Mouse (Mus musculus) CH12.LX (cell line): ENCODE data around the gene Stmn1.

Experiments used
- CTCF ChIP-seq, 2 experiments: IDR thresholded peaks in 1 of 2; conservative IDR thresholded peaks in 1 of 2; 2 replicates each; pipeline ENCODE4 v1.5.1; 2011 to 2012; ENCODE audit warnings: low read depth in 2 of 2, low read length in 2 of 2, improper control_type of control experiment in 1 of 2, inconsistent platforms in 1 of 2, mild to moderate bottlenecking in 1 of 2, moderate library complexity in 1 of 2
- JUND ChIP-seq: conservative IDR thresholded peaks from 2 replicates; pipeline ENCODE4 v1.6.1; 2011; ENCODE audit warnings: low read depth, low read length, improper control_type of control experiment
- NELFE ChIP-seq: IDR thresholded peaks from 2 replicates; pipeline ENCODE4 v1.6.1; 2011; ENCODE audit warnings: low read depth, low read length, improper control_type of control experiment
- PAX5 ChIP-seq: IDR thresholded peaks from 2 replicates; pipeline ENCODE4 v1.6.1; 2012; ENCODE audit warnings: low read length, inconsistent platforms, mixed read lengths
- POLR2A ChIP-seq: IDR thresholded peaks from 2 replicates; pipeline ENCODE4 v1.6.1; 2011; ENCODE audit warnings: low read depth, mild to moderate bottlenecking, improper control_type of control experiment, low read length
- RCOR1 ChIP-seq: conservative IDR thresholded peaks from 2 replicates; pipeline ENCODE4 v1.6.1; 2012; ENCODE audit warnings: low read depth, mild to moderate bottlenecking, inconsistent platforms, low read length, improper control_type of control experiment
- USF2 ChIP-seq: conservative IDR thresholded peaks from 2 replicates; pipeline ENCODE4 v1.6.1; 2011; ENCODE audit warnings: low read depth, low read length, improper control_type of control experiment
- ZNF384 ChIP-seq: IDR thresholded peaks from 2 replicates; pipeline ENCODE4 v1.6.1; 2012; ENCODE audit warnings: low read depth, low read length, improper control_type of control experiment, inconsistent platforms

DNA sequence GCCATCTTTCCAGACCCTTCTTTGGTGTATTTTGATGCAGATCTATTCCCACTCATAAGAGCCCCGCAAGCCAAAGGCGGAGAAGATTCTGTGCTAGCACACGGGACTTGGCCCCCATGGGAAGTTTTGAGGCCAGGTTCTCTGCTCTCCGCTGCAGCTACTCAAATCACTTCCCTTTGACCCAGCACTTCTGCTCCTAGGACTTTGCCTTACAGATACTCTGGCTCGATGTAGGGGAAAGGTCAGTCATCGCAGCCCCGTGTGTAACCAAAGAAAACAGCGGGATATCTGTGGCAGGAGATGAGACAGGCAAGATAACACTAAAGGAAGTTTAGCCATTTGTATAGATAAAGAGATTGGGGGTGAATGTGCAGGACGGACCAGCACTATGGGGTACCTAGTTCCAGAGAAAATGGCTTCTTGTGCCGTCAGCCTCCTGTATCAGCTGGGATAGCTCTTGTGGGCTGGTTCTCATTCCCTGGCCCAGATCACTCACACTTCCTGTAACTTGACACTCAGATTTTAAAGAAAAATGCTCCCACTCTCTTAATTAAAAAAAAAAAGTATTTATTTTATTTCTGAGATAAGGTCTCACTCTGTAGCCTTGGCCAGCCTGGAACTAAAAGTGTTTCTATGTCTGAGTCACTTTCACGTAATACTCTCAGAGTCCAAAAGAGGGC is 22.0 kb downstream of the Stmn1 start:
- TF ChIP-seq JUND, result no peak
- no peak for TF ChIP-seq POLR2A
- no peak for TF ChIP-seq ZNF384
- no peak for TF ChIP-seq NELFE
- no peak for TF ChIP-seq CTCF (conservative IDR thresholded peaks at IDR 0.05 in 1 of 2, IDR thresholded peaks at IDR 0.05 in 1 of 2; ENCODE audit: low read depth in 2 of 2, low read length in 2 of 2)
- TF ChIP-seq PAX5, result no peak
- no peak for TF ChIP-seq RCOR1
- TF ChIP-seq USF2, result no peak
